Mouse (Mus musculus): ENCODE results near the gene Msh5. TPM values are rescaled to one million over a fixed set of nuclear protein-coding genes. Genes with fewer than 3 reads are reported as not detected.

Gene Msh5
- total and polyA plus RNA-seq, 3 experiments: 26.3 to 29.0 TPM; not detected in 1

DNA sequence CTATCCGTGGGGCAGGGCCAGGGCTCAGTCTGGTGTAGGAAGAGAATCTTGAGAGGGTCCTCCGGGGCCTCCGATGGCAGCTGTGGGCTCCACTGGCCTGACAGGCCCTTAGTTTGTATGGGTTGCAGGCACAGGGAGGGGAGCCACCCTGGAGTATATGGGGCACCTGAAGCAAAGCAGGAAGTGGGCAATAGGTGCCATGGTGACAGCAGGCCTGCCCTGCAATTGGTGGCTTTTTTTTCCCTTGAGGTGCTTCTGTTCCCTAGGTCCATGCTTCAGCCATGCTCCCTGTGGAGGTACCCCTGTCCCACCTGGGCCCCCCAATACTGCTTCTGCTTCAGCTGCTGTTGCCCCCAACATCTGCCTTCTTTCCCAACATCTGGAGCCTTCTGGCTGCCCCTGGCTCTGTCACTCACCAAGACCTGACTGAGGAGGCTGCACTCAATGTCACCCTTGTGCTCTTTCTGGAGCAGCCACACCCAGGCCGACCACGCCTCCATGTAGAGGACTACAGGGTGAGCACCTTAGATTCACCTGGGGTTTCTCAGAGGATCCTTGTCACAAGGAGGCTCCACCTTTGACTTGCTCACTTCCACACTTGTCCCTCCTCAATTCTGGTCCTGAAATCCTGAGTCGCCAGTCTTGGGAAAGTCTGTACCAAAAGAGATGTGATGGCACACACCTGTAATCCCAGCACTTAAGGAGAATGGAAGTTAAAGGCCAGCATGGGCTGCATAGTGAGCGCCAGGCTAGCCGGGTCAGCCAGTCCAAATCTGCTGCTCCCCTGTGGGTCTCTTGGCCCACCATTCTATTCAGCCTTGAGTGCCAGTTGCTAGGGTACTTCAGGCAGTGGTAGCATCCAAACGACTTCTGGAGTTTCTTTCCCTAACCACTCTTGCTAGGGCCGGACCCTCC lies 29.5 kb downstream of the Msh5 start:
- Histone ChIP-seq H3K4me1 (ENCODE audit: control insufficient read depth in 1 of 2, insufficient read depth in 2 of 2, low read length in 2 of 2) (peaks cover 0 to 23% of the 10 kb centered on the region in 2 experiments; a peak in 3 of 4 replicates), H3K36me3 (ENCODE audit: control insufficient read depth in 1 of 2, insufficient read depth in 2 of 2, low read length in 2 of 2) (peaks cover 0 to 13% of the 10 kb centered on the region in 2 experiments; a peak in 3 of 4 replicates), H3K27me3 (ENCODE audit: control insufficient read depth in 1 of 2, insufficient read depth in 2 of 2, low read length in 2 of 2) (no peaks in the 10 kb centered on the region), H3K9me3 (replicated peaks; ENCODE audit: insufficient read depth, low read length) (no peaks in the 10 kb centered on the region), H3K9ac (ENCODE audit: control insufficient read depth, low read depth, low read length, poor library complexity, severe bottlenecking) (0 out of 2 replicates have a peak overlapping the region, but pooled peaks have one; percentile 14), H3K79me2 (ENCODE audit: control insufficient read depth, insufficient read depth, low read length, poor library complexity) (no peaks in the 10 kb centered on the region), H3K27ac (ENCODE audit: control insufficient read depth, low read depth, low read length) (no peak overlapping the region), H3K4me3 (ENCODE audit: control insufficient read depth in 1 of 2, insufficient read depth in 1 of 2, low read depth in 2 of 2, low read length in 2 of 2) (no peak overlapping the region)
- TF ChIP-seq MEF2A (IDR thresholded peaks at IDR 0.05; ENCODE audit: extremely low read depth, insufficient replicate concordance, low read depth, low read length, poor library complexity, severe bottlenecking): no peak
- TF ChIP-seq MAZ (IDR thresholded peaks at IDR 0.05; ENCODE audit: low read depth, low read length): no peak
- TF ChIP-seq POLR2AphosphoS5 (IDR thresholded peaks at IDR 0.05; ENCODE audit: borderline replicate concordance, low read depth, low read length): no peak
- no peak for TF ChIP-seq JUND (IDR thresholded peaks at IDR 0.05; ENCODE audit: low read depth, low read length)
- TF ChIP-seq CHD2 (IDR thresholded peaks at IDR 0.05; ENCODE audit: low read length): no peak
- TF ChIP-seq ZKSCAN1 (IDR thresholded peaks at IDR 0.05; ENCODE audit: low read depth, low read length): no peak
- TF ChIP-seq POLR2AphosphoS2 (IDR thresholded peaks at IDR 0.05; ENCODE audit: low read length): peak; percentile 66
- TF ChIP-seq POLR2A (IDR thresholded peaks at IDR 0.05; ENCODE audit: control insufficient read depth in 1 of 2, insufficient read depth in 1 of 2, low read depth in 1 of 2, low read length in 2 of 2, poor library complexity in 1 of 2): peak in 1 of 2 experiments; percentile 31; a peak in 1 of 4 replicates
- DNase-seq (ENCODE audit: low read depth, low spot score): no peak

DNA sequence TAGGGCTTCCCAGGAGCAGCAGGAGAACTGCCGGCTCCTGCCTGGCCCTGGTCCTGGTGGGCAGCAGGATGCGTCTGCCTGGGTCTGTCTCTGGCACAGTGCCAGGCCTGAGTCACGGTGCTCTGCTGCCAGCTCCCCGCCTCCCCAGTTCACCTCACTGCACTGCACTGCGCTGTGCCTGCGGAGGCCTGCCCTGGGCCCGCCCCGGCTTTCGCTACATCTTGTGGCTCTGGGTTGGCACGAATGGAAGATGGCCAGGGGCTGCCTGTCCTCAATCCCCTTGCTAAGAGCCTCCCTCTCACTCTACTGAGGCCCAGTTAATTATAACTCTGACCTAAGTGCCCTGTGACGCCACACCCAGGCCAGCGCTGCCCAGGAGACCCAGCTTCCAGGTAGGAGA lies 30.2 kb downstream of the Msh5 start, which contains the start of gene Vwa7:
Vwa7 (plus strand) TSS at position 204 of the 400 bp plus-strand sequence.
- Histone ChIP-seq H3K79me2 (ENCODE audit: control insufficient read depth, insufficient read depth, low read length, poor library complexity) (no peaks in the 10 kb centered on the region), H3K4me1 (ENCODE audit: control insufficient read depth in 1 of 2, insufficient read depth in 2 of 2, low read length in 2 of 2) (peaks cover 0 to 23% of the 10 kb centered on the region in 2 experiments; a peak in 3 of 4 replicates), H3K4me3 (ENCODE audit: control insufficient read depth in 1 of 2, insufficient read depth in 1 of 2, low read depth in 2 of 2, low read length in 2 of 2) (no peak within 1 kb of the TSS), H3K36me3 (ENCODE audit: control insufficient read depth in 1 of 2, insufficient read depth in 2 of 2, low read length in 2 of 2) (peaks cover 0 to 13% of the 10 kb centered on the region in 2 experiments; a peak in 3 of 4 replicates), H3K9ac (ENCODE audit: control insufficient read depth, low read depth, low read length, poor library complexity, severe bottlenecking) (0 out of 2 replicates have a peak within 1 kb of the TSS, but pooled peaks have one; percentile 14), H3K27me3 (ENCODE audit: control insufficient read depth in 1 of 2, insufficient read depth in 2 of 2, low read length in 2 of 2) (no peaks in the 10 kb centered on the region), H3K9me3 (replicated peaks; ENCODE audit: insufficient read depth, low read length) (no peaks in the 10 kb centered on the region), H3K27ac (ENCODE audit: control insufficient read depth, low read depth, low read length) (no peak within 1 kb of the TSS)
- DNase-seq (ENCODE audit: low read depth, low spot score): peak; percentile 56
- no peak for TF ChIP-seq RCOR1 (IDR thresholded peaks at IDR 0.05; ENCODE audit: low read depth, low read length)

DNA sequence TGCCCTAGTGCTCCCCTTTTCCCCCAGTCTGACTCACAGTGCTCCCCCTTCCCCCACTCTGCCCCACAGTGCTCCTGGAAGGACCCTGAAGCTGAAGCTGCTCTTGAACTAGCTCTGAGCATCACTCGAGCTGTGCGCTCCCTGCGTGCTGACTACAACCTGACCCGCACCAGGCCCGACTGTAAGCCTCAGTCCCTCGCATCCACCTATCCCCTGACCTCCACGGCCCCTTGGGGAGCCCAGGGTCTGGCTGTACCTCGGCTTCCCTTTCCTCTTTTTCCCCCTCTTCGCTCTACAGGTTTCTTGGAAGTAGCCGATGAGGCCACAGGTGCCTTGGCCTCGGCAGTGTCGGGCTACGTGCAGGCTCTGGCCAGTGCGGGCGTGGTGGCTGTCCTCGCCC lies 31.2 kb downstream of the Msh5 start:
- TF ChIP-seq NELFE (IDR thresholded peaks at IDR 0.05; ENCODE audit: low read depth, low read length) (no peak), USF1 (IDR thresholded peaks at IDR 0.05; ENCODE audit: low read depth, low read length) (no peak)
- Histone ChIP-seq H3K4me1 (ENCODE audit: control insufficient read depth in 1 of 2, insufficient read depth in 2 of 2, low read length in 2 of 2) (peaks cover 0 to 13% of the 10 kb centered on the region in 2 experiments; a peak in 3 of 4 replicates), H3K36me3 (ENCODE audit: control insufficient read depth in 1 of 2, insufficient read depth in 2 of 2, low read length in 2 of 2) (peaks cover 0 to 9% of the 10 kb centered on the region in 2 experiments; a peak in 3 of 4 replicates), H3K27ac (ENCODE audit: control insufficient read depth, low read depth, low read length) (no peak overlapping the region), H3K9ac (ENCODE audit: control insufficient read depth, low read depth, low read length, poor library complexity, severe bottlenecking) (no peak overlapping the region), H3K79me2 (ENCODE audit: control insufficient read depth, insufficient read depth, low read length, poor library complexity) (no peaks in the 10 kb centered on the region), H3K4me3 (ENCODE audit: control insufficient read depth in 1 of 2, insufficient read depth in 1 of 2, low read depth in 2 of 2, low read length in 2 of 2) (no peak overlapping the region), H3K27me3 (ENCODE audit: control insufficient read depth in 1 of 2, insufficient read depth in 2 of 2, low read length in 2 of 2) (no peaks in the 10 kb centered on the region), H3K9me3 (replicated peaks; ENCODE audit: insufficient read depth, low read length) (no peaks in the 10 kb centered on the region)
- no peak for DNase-seq (ENCODE audit: low read depth, low spot score)

Measured in MEL (cell line).